Comparison of ENCODE assay signal across 9 mouse cellular contexts in genomic region chrX:64276290-64277125, GRCm38 (mm10). TPM values are rescaled to one million over a fixed set of nuclear protein-coding genes. Genes with fewer than 3 reads are reported as not detected.
A peak's percentile ranks its signal among the peaks of the same experiment; 100 is the strongest.
DNase-seq lines count a peak whose midpoint lies in the region; ATAC-seq and TF ChIP-seq lines count a peak whose summit lies in the region.
"Had no signal": no experiment of that assay in that cellular context is flagged by ENCODE, and none has a peak within 500 bp of the region (broad histone marks: within the 10 kb centered on the region; RNA-seq: fewer than 3 reads in every experiment).

Gene Slitrk4 (minus strand): TSS chrX:64276996.

- no peak for DNase-seq in ES-E14 (ENCODE audit: low read depth, low spot score)
- peak; percentile 48 for DNase-seq in cerebellum, adult 8-10 months
- DNase-seq in frontal cortex, adult 2 months (ENCODE audit: extremely low spot score in 1 of 2, low spot score in 1 of 2), result peak in 1 of 2 experiments; percentile 18
- DNase-seq in layer of hippocampus, adult 9-11 months, result peak; percentile 9
- no peak for DNase-seq in adrenal gland, postnatal 14 days
- no peak for DNase-seq in lung, postnatal 25 days (ENCODE audit: low spot score)

- 14% methylated on average over 54 of the region's 54 CpGs for WGBS in midbrain, embryonic 12.5 days

- peak within 1 kb of the TSS; percentile 38 for H3K9ac ChIP-seq in ES-E14 (ENCODE audit: insufficient read depth, low read depth, low read length, poor library complexity, severe bottlenecking)
- peak within 1 kb of the TSS; percentile 39 for H3K9ac ChIP-seq in midbrain, embryonic 12.5 days (replicated peaks)

- H3K4me3 ChIP-seq in ES-E14 (ENCODE audit: insufficient read depth in 1 of 2, low read depth in 1 of 2, low read length in 2 of 2, poor library complexity in 1 of 2, severe bottlenecking in 1 of 2), result peak within 1 kb of the TSS; percentile 62 to 63
- H3K4me3 ChIP-seq in midbrain, embryonic 12.5 days, result peak within 1 kb of the TSS; percentile 53

- H3K4me2 ChIP-seq in midbrain, embryonic 12.5 days (replicated peaks), result peak within 1 kb of the TSS; percentile 60

- in situ Hi-C loops in ES-E14 (cut with MboI; ENCODE audit: low sequenced_read_pairs in 2 of 2, unreplicated experiment in 2 of 2), result no loop called here

- H3K4me1 ChIP-seq in ES-E14 (ENCODE audit: control insufficient read depth in 2 of 2, insufficient read depth in 2 of 2, low read length in 2 of 2, poor library complexity in 1 of 2), result no peaks in the 10 kb centered on the region
- H3K4me1 ChIP-seq in midbrain, embryonic 12.5 days, result no peaks in the 10 kb centered on the region

- H3K27ac ChIP-seq in ES-E14 (ENCODE audit: insufficient read depth, low read depth, low read length, poor library complexity, severe bottlenecking), result no peak within 1 kb of the TSS
- peak within 1 kb of the TSS; percentile 58; the same call in 1 of the 2 replicates for H3K27ac ChIP-seq in midbrain, embryonic 12.5 days (replicated peaks)

- H3K27me3 ChIP-seq in midbrain, embryonic 12.5 days, result no peaks in the 10 kb centered on the region

- ATAC-seq in midbrain, embryonic 12.5 days (ENCODE audit: low FRiP score, low read depth), result peak; percentile 73
- no peak for ATAC-seq in inflammation-experienced regulatory T-cells, adult 6 months

- H3K9me3 ChIP-seq in ES-E14 (ENCODE audit: control insufficient read depth, insufficient read depth, low read depth, low read length), result no peaks in the 10 kb centered on the region
- no peaks in the 10 kb centered on the region for H3K9me3 ChIP-seq in midbrain, embryonic 12.5 days

- H3K36me3 ChIP-seq in ES-E14 (ENCODE audit: control insufficient read depth, insufficient read depth, low read length, poor library complexity, severe bottlenecking), result no peaks in the 10 kb centered on the region
- no peaks in the 10 kb centered on the region for H3K36me3 ChIP-seq in midbrain, embryonic 12.5 days

TF ChIP-seq in ES-E14, 5 proteins besides CTCF, POLR2A, EP300 and RAD21:
- TF ChIP-seq ZNF384 (IDR thresholded peaks at IDR 0.05; ENCODE audit: low read depth, low read length), result no peak
- TF ChIP-seq HCFC1 (IDR thresholded peaks at IDR 0.05; ENCODE audit: borderline replicate concordance, insufficient read depth, low read length), result no peak
- TF ChIP-seq MAFK (IDR thresholded peaks at IDR 0.05; ENCODE audit: insufficient read depth, low read depth, low read length), result no peak
- no peak for TF ChIP-seq CHD2 (IDR thresholded peaks at IDR 0.05; ENCODE audit: low read depth, low read length)
- TF ChIP-seq ZC3H11A (IDR thresholded peaks at IDR 0.05; ENCODE audit: borderline replicate concordance, low read depth, low read length), result no peak

RNA-seq across cellular contexts. Expression of gene Slitrk4, which starts in this region (rescaled TPM):
- 1.0 and 1.1 TPM in 2 replicates for total RNA-seq in ES-E14 (2012; rRNA removed)
- 10.0 and 11.4 TPM in 2 replicates for polyA plus RNA-seq in frontal cortex, adult 2 months (2012; rRNA removed)
- 5.2 and 5.9 TPM in 2 replicates for polyA plus RNA-seq in midbrain, embryonic 12.5 days (2016; fragmentation: Nextera tagmentation; extraction: Ambion mirVana)
- total RNA-seq in adrenal gland, postnatal 14 days (2021), result 0.11 and 0.59 TPM in 2 replicates
- not detected for polyA plus RNA-seq in inflammation-experienced regulatory T-cells, adult 6 months (2017; shearing (Covaris generic))
- total RNA-seq: neutrophil, adult 5-6 weeks had no signal

Comparison
In these comparisons a context has a peak if more than half of its experiments do, and no peak if none do; other contexts are left out.
1. DNase-seq: peak in cerebellum, adult 8-10 months (single experiment) and layer of hippocampus, adult 9-11 months (single experiment); none in ES-E14 (single experiment), adrenal gland, postnatal 14 days (single experiment) and lung, postnatal 25 days (single experiment).